Mouse (Mus musculus): ENCODE measurements around the gene C130050O18Rik. TPM values are rescaled to one million over a fixed set of nuclear protein-coding genes. Genes with fewer than 3 reads are reported as not detected.

The C130050O18Rik gene
- total and polyA plus RNA-seq, 2 experiments from 2014 or later, result 0.31 to 1.7 TPM

GRCm38 (mm10) chr5:139380385-139381248 lies 24.5 kb upstream of the C130050O18Rik start:
- DNase-seq (ENCODE audit: low spot score), result peak; percentile 96
- H3K27ac ChIP-seq (ENCODE audit: low read depth), result peak overlapping the region; percentile 99
- WGBS, result under 1% methylated on average over 64 of the region's 73 CpGs

GRCm38 (mm10) chr5:139381586-139382513 lies 23.2 kb upstream of the C130050O18Rik start:
- H3K36me3 ChIP-seq (replicated peaks; ENCODE audit: control insufficient read depth, insufficient read depth, low read length), result no peaks in the 10 kb centered on the region
- ATAC-seq (ENCODE audit: insufficient read depth, low read depth) (no peak), DNase-seq (ENCODE audit: low spot score) (no peak)
- H3K4me2 ChIP-seq (ENCODE audit: low read depth, low read length), result peak overlapping the region; percentile 83
- no peaks in the 10 kb centered on the region for H3K27me3 ChIP-seq (ENCODE audit: control insufficient read depth, insufficient read depth, low read length)
- H3K9ac ChIP-seq (replicated peaks; ENCODE audit: low read depth, low read length), result peak overlapping the region; percentile 46
- no peaks in the 10 kb centered on the region for H3K9me3 ChIP-seq (replicated peaks; ENCODE audit: control insufficient read depth, low read length)
- WGBS, result 42% methylated on average over 16 of the region's 18 CpGs
- H3K4me3 ChIP-seq (ENCODE audit: low read depth, low read length), result peak overlapping the region; percentile 85
- peak overlapping the region; percentile 99 for H3K27ac ChIP-seq (ENCODE audit: low read depth)
- TF ChIP-seq EP300 (IDR thresholded peaks at IDR 0.05; ENCODE audit: low read depth), result no peak
- TF ChIP-seq CTCF (IDR thresholded peaks at IDR 0.05; ENCODE audit: low read depth), result no peak
- peaks cover 81% of the 10 kb centered on the region for H3K4me1 ChIP-seq (ENCODE audit: control insufficient read depth, insufficient read depth)

More at GRCm38 (mm10) chr5:139380385-139381248, 24.5 kb upstream of the C130050O18Rik start:
- Histone ChIP-seq H3K4me3 (ENCODE audit: low read depth, low read length) (peak overlapping the region; percentile 85), H3K36me3 (replicated peaks; ENCODE audit: control insufficient read depth, insufficient read depth, low read length) (no peaks in the 10 kb centered on the region), H3K9ac (replicated peaks; ENCODE audit: low read depth, low read length) (peak overlapping the region; percentile 84), H3K27me3 (ENCODE audit: control insufficient read depth, insufficient read depth, low read length) (no peaks in the 10 kb centered on the region), H3K9me3 (replicated peaks; ENCODE audit: control insufficient read depth, low read length) (no peaks in the 10 kb centered on the region), H3K4me1 (ENCODE audit: control insufficient read depth, insufficient read depth) (peaks cover 85% of the 10 kb centered on the region), H3K4me2 (ENCODE audit: low read depth, low read length) (peak overlapping the region; percentile 83)
- TF ChIP-seq EP300 (IDR thresholded peaks at IDR 0.05; ENCODE audit: low read depth) (peak; percentile 58; the same call in 1 of the 2 replicates), CTCF (IDR thresholded peaks at IDR 0.05; ENCODE audit: low read depth) (no peak)
- ATAC-seq (ENCODE audit: insufficient read depth, low read depth), result peak; percentile 71

GRCm38 (mm10) chr5:139382760-139383159 lies 22.3 kb upstream of the C130050O18Rik start:
- H3K36me3 ChIP-seq (replicated peaks; ENCODE audit: control insufficient read depth, insufficient read depth, low read length), result no peaks in the 10 kb centered on the region
- no peaks in the 10 kb centered on the region for H3K9me3 ChIP-seq (replicated peaks; ENCODE audit: control insufficient read depth, low read length)
- WGBS, result 1% methylated on average over 8 of the region's 8 CpGs
- ATAC-seq (ENCODE audit: insufficient read depth, low read depth) (peak; percentile 40), DNase-seq (ENCODE audit: low spot score) (peak; percentile 96)
- H3K4me1 ChIP-seq (ENCODE audit: control insufficient read depth, insufficient read depth), result peaks cover 80% of the 10 kb centered on the region
- peak overlapping the region; percentile 46; the same call in 1 of the 2 replicates for H3K9ac ChIP-seq (replicated peaks; ENCODE audit: low read depth, low read length)
- no peaks in the 10 kb centered on the region for H3K27me3 ChIP-seq (ENCODE audit: control insufficient read depth, insufficient read depth, low read length)
- peak overlapping the region; percentile 85 for H3K4me3 ChIP-seq (ENCODE audit: low read depth, low read length)
- peak overlapping the region; percentile 99 for H3K27ac ChIP-seq (ENCODE audit: low read depth)
- TF ChIP-seq CTCF (IDR thresholded peaks at IDR 0.05; ENCODE audit: low read depth) (no peak), EP300 (IDR thresholded peaks at IDR 0.05; ENCODE audit: low read depth) (peak; percentile 87)
- peak overlapping the region; percentile 83 for H3K4me2 ChIP-seq (ENCODE audit: low read depth, low read length)

GRCm38 (mm10) chr5:139383234-139383633 lies 21.8 kb upstream of the C130050O18Rik start:
- Histone ChIP-seq H3K36me3 (replicated peaks; ENCODE audit: control insufficient read depth, insufficient read depth, low read length) (no peaks in the 10 kb centered on the region), H3K27ac (ENCODE audit: low read depth) (peak overlapping the region; percentile 99), H3K9ac (replicated peaks; ENCODE audit: low read depth, low read length) (no peak overlapping the region), H3K4me2 (ENCODE audit: low read depth, low read length) (peak overlapping the region; percentile 83), H3K4me3 (ENCODE audit: low read depth, low read length) (no peak overlapping the region), H3K27me3 (ENCODE audit: control insufficient read depth, insufficient read depth, low read length) (no peaks in the 10 kb centered on the region), H3K9me3 (replicated peaks; ENCODE audit: control insufficient read depth, low read length) (no peaks in the 10 kb centered on the region), H3K4me1 (ENCODE audit: control insufficient read depth, insufficient read depth) (peaks cover 79% of the 10 kb centered on the region)
- 49% methylated on average over 9 of the region's 9 CpGs for whole genome bisulfite sequencing
- no peak for TF ChIP-seq EP300 (IDR thresholded peaks at IDR 0.05; ENCODE audit: low read depth)
- no peak for TF ChIP-seq CTCF (IDR thresholded peaks at IDR 0.05; ENCODE audit: low read depth)
- DNase-seq (ENCODE audit: low spot score) (no peak), ATAC-seq (ENCODE audit: insufficient read depth, low read depth) (no peak)

- no peaks in the 10 kb centered on the region for H3K27me3 ChIP-seq (ENCODE audit: control insufficient read depth, insufficient read depth, low read length)
- H3K27ac ChIP-seq (ENCODE audit: low read depth), result peak overlapping the region; percentile 77
- H3K36me3 ChIP-seq (replicated peaks; ENCODE audit: control insufficient read depth, insufficient read depth, low read length), result no peaks in the 10 kb centered on the region
- H3K4me2 ChIP-seq (ENCODE audit: low read depth, low read length), result peak overlapping the region; percentile 22; the same call in 1 of the 2 replicates
- DNase-seq (ENCODE audit: low spot score) (peak; percentile 86), ATAC-seq (ENCODE audit: insufficient read depth, low read depth) (peak; percentile 31)
- no peaks in the 10 kb centered on the region for H3K9me3 ChIP-seq (replicated peaks; ENCODE audit: control insufficient read depth, low read length)
- peaks cover 79% of the 10 kb centered on the region for H3K4me1 ChIP-seq (ENCODE audit: control insufficient read depth, insufficient read depth)
- no peak overlapping the region for H3K4me3 ChIP-seq (ENCODE audit: low read depth, low read length)
- TF ChIP-seq EP300 (IDR thresholded peaks at IDR 0.05; ENCODE audit: low read depth), result 0 out of 2 replicates have a peak, but pooled peaks have one; percentile 36
- TF ChIP-seq CTCF (IDR thresholded peaks at IDR 0.05; ENCODE audit: low read depth), result 0 out of 2 replicates have a peak, but pooled peaks have one; percentile 1
- H3K9ac ChIP-seq (replicated peaks; ENCODE audit: low read depth, low read length), result no peak overlapping the region
- WGBS, result 12% methylated on average over 10 of the region's 10 CpGs
Observed at GRCm38 (mm10) chr5:139384531-139384930, 20.5 kb upstream of the C130050O18Rik start.

Data from heart, postnatal 0 days (tissue).